Mouse (Mus musculus): Measurements from ENCODE around the gene Zfp661.
"Not testable (repeated sequence)": the region's sequence is repeated elsewhere in the genome, so short reads cannot be mapped to it uniquely, and the experiment has no call there.

Gene Zfp661

GRCm38 (mm10) chr2:127586694-127587513, at the start of gene Zfp661, which contains the start of gene Mrps5:
Zfp661 (minus strand) TSS chr2:127587094.
Mrps5 (plus strand) TSS chr2:127587222.
- peak; percentile 88 for DNase-seq (ENCODE audit: low spot score)

- no peak for DNase-seq (ENCODE audit: low spot score)
These were observed 48.7 kb upstream of the Zfp661 start for GRCm38 (mm10) chr2:127635581-127635980.

- no peak for DNase-seq (ENCODE audit: low spot score)
These were observed 45.7 kb upstream of the Zfp661 start for GRCm38 (mm10) chr2:127632601-127633000.

GRCm38 (mm10) chr2:127627990-127628570, 41.2 kb upstream of the Zfp661 start:
- no peak for DNase-seq (ENCODE audit: low spot score)

- DNase-seq (ENCODE audit: low spot score) = no peak
These were observed 40.5 kb upstream of the Zfp661 start for GRCm38 (mm10) chr2:127627354-127627753.

- no peak for DNase-seq (ENCODE audit: low spot score)
These were observed 38.8 kb upstream of the Zfp661 start for GRCm38 (mm10) chr2:127625659-127626058.

- no peak for DNase-seq (ENCODE audit: low spot score)
These were observed 37.9 kb upstream of the Zfp661 start for GRCm38 (mm10) chr2:127624786-127625185.

GRCm38 (mm10) chr2:127622065-127622464, 35.2 kb upstream of the Zfp661 start:
- DNase-seq (ENCODE audit: low spot score) = no peak

- DNase-seq (ENCODE audit: low spot score) = no peak
These were observed 32.4 kb upstream of the Zfp661 start for GRCm38 (mm10) chr2:127619311-127619710.

GRCm38 (mm10) chr2:127612288-127612687, 25.4 kb upstream of the Zfp661 start:
- DNase-seq (ENCODE audit: low spot score) = no peak

GRCm38 (mm10) chr2:127611386-127611785, 24.5 kb upstream of the Zfp661 start:
- DNase-seq (ENCODE audit: low spot score) = no peak

GRCm38 (mm10) chr2:127608986-127609385, 22.1 kb upstream of the Zfp661 start:
- no peak for DNase-seq (ENCODE audit: low spot score)

GRCm38 (mm10) chr2:127608234-127608633, 21.3 kb upstream of the Zfp661 start:
- peak; percentile 79 for DNase-seq (ENCODE audit: low spot score)

GRCm38 (mm10) chr2:127605203-127605602, 18.3 kb upstream of the Zfp661 start:
- no peak for DNase-seq (ENCODE audit: low spot score)

- DNase-seq (ENCODE audit: low spot score) = not testable (repeated sequence)
These were observed 16.5 kb upstream of the Zfp661 start for GRCm38 (mm10) chr2:127603383-127603782.

GRCm38 (mm10) chr2:127590840-127591239, 3.9 kb upstream of the Zfp661 start:
- no peak for DNase-seq (ENCODE audit: low spot score)

GRCm38 (mm10) chr2:127590204-127590603, 3.3 kb upstream of the Zfp661 start:
- DNase-seq (ENCODE audit: low spot score) = no peak

- no peak for DNase-seq (ENCODE audit: low spot score)
These were observed 2.0 kb upstream of the Zfp661 start for GRCm38 (mm10) chr2:127588897-127589296.

- no peak for DNase-seq (ENCODE audit: low spot score)
These were observed 585 bp upstream of the Zfp661 start for GRCm38 (mm10) chr2:127587514-127587844.

GRCm38 (mm10) chr2:127584436-127584858, 2.4 kb downstream of the Zfp661 start:
- DNase-seq (ENCODE audit: low spot score) = peak; percentile 95

- DNase-seq (ENCODE audit: low spot score) = no peak
These were observed 13.6 kb downstream of the Zfp661 start for GRCm38 (mm10) chr2:127573322-127573721.

- DNase-seq (ENCODE audit: low spot score) = peak; percentile 98
These were observed 27.6 kb downstream of the Zfp661 start for GRCm38 (mm10) chr2:127559070-127559966.

All from retina, embryonic 14.5 days (tissue).